ENCODE assay signal across 8 mouse cellular contexts in genomic region chr3:103967231-103967630, GRCm38 (mm10). TPM values are rescaled to one million over a fixed set of nuclear protein-coding genes. Genes with fewer than 3 reads are reported as not detected.
DNase-seq lines count a peak whose midpoint lies in the region; ATAC-seq and TF ChIP-seq lines count a peak whose summit lies in the region.

No protein-coding gene starts in this region.

- H3K27ac ChIP-seq in heart, embryonic 11.5 days (ENCODE audit: low read depth, low read length) = peak overlapping the region; percentile 96
- no peak overlapping the region for H3K27ac ChIP-seq in ES-Bruce4 (ENCODE audit: insufficient read depth, low read length)
- no peak overlapping the region for H3K27ac ChIP-seq in forebrain, embryonic 16.5 days (ENCODE audit: low read length)
- H3K27ac ChIP-seq in liver, postnatal 0 days (ENCODE audit: low read depth) = peak overlapping the region; percentile 86; the same call in 1 of the 2 replicates

- WGBS in heart, embryonic 11.5 days (ENCODE audit: insufficient replicate concordance) = 34% methylated on average over 2 of the region's 2 CpGs
- WGBS in forebrain, embryonic 16.5 days = 13% methylated on average over 2 of the region's 2 CpGs
- 10% methylated on average over 2 of the region's 2 CpGs for WGBS in liver, postnatal 0 days (ENCODE audit: insufficient replicate concordance)

- peak overlapping the region; percentile 91 for H3K4me3 ChIP-seq in heart, embryonic 11.5 days (ENCODE audit: low read depth, low read length)
- H3K4me3 ChIP-seq in ES-Bruce4 (ENCODE audit: low read depth, low read length) = no peak overlapping the region
- H3K4me3 ChIP-seq in forebrain, embryonic 16.5 days (replicated peaks; ENCODE audit: low read length) = peak overlapping the region; percentile 96
- peak overlapping the region; percentile 99 for H3K4me3 ChIP-seq in liver, postnatal 0 days (ENCODE audit: low read depth, low read length)

- 0 out of 2 replicates have a peak, but pooled peaks cover 10% of the 10 kb centered on the region for H3K4me1 ChIP-seq in heart, embryonic 11.5 days (ENCODE audit: control insufficient read depth, insufficient read depth, low read length)
- no peaks in the 10 kb centered on the region for H3K4me1 ChIP-seq in ES-Bruce4 (ENCODE audit: control insufficient read depth, insufficient read depth, low read length)
- peaks cover 12% of the 10 kb centered on the region for H3K4me1 ChIP-seq in forebrain, embryonic 16.5 days (replicated peaks; ENCODE audit: control insufficient read depth, insufficient read depth, low read length)
- peaks cover 8% of the 10 kb centered on the region for H3K4me1 ChIP-seq in liver, postnatal 0 days (ENCODE audit: insufficient read depth)

- H3K9me3 ChIP-seq in heart, embryonic 11.5 days (replicated peaks; ENCODE audit: control insufficient read depth, low read length) = no peaks in the 10 kb centered on the region
- H3K9me3 ChIP-seq in ES-Bruce4 (replicated peaks; ENCODE audit: control insufficient read depth, insufficient read depth, low read length, poor library complexity, severe bottlenecking) = no peaks in the 10 kb centered on the region
- H3K9me3 ChIP-seq in forebrain, embryonic 16.5 days (ENCODE audit: control insufficient read depth, low read length) = no peaks in the 10 kb centered on the region
- no peaks in the 10 kb centered on the region for H3K9me3 ChIP-seq in liver, postnatal 0 days (ENCODE audit: low read length)

- TF ChIP-seq CTCF in ES-Bruce4 (IDR thresholded peaks at IDR 0.05; ENCODE audit: low read depth, low read length) = no peak
- no peak for TF ChIP-seq CTCF in liver, postnatal 0 days (IDR thresholded peaks at IDR 0.05; ENCODE audit: low read depth)

- peak overlapping the region; percentile 86 for H3K9ac ChIP-seq in heart, embryonic 11.5 days (ENCODE audit: low read depth, low read length)
- H3K9ac ChIP-seq in ES-Bruce4 (ENCODE audit: low read depth, poor library complexity, severe bottlenecking) = peak overlapping the region; percentile 42; the same call in 1 of the 2 replicates
- peak overlapping the region; percentile 98 for H3K9ac ChIP-seq in forebrain, embryonic 16.5 days (replicated peaks; ENCODE audit: low read depth, low read length)
- H3K9ac ChIP-seq in liver, postnatal 0 days (replicated peaks) = peak overlapping the region; percentile 93

- H3K36me3 ChIP-seq in heart, embryonic 11.5 days (ENCODE audit: control insufficient read depth, insufficient read depth, low read length) = no peaks in the 10 kb centered on the region
- peaks cover 3% of the 10 kb centered on the region for H3K36me3 ChIP-seq in ES-Bruce4 (ENCODE audit: control insufficient read depth, insufficient read depth, low read length, poor library complexity, severe bottlenecking)
- H3K36me3 ChIP-seq in forebrain, embryonic 16.5 days (ENCODE audit: control insufficient read depth, insufficient read depth) = peaks cover 6% of the 10 kb centered on the region
- peaks cover 21% of the 10 kb centered on the region for H3K36me3 ChIP-seq in liver, postnatal 0 days (replicated peaks; ENCODE audit: insufficient read depth, low read length)

- ATAC-seq in heart, embryonic 11.5 days (replicated peaks; ENCODE audit: insufficient number of reproducible peaks, low FRiP score, low TSS enrichment) = no peak
- no peak for ATAC-seq in forebrain, embryonic 16.5 days
- no peak for ATAC-seq in liver, postnatal 0 days

- no peak for TF ChIP-seq POLR2A in ES-Bruce4 (IDR thresholded peaks at IDR 0.05; ENCODE audit: insufficient read depth, low read length)

- no peak for DNase-seq in heart, adult 9 months (ENCODE audit: low spot score in 2 of 2)
- DNase-seq in liver, postnatal 0 days = no peak
- DNase-seq in ovary, adult 18-20 months (ENCODE audit: low spot score) = no peak
- no peak for DNase-seq in thymus, postnatal 0 days (ENCODE audit: low spot score)
- no peak for DNase-seq in yolk sac, embryonic 10.5 days (ENCODE audit: low spot score)

- H3K4me2 ChIP-seq in heart, embryonic 11.5 days = peak overlapping the region; percentile 86
- peak overlapping the region; percentile 86 for H3K4me2 ChIP-seq in forebrain, embryonic 16.5 days (ENCODE audit: low read length)
- H3K4me2 ChIP-seq in liver, postnatal 0 days (ENCODE audit: low read depth, low read length) = peak overlapping the region; percentile 87

- TF ChIP-seq EP300 in ES-Bruce4 (IDR thresholded peaks at IDR 0.05; ENCODE audit: insufficient read depth, low read depth, low read length) = no peak
- TF ChIP-seq EP300 in liver, postnatal 0 days (IDR thresholded peaks at IDR 0.05; ENCODE audit: low read depth) = no peak

- H3K27me3 ChIP-seq in heart, embryonic 11.5 days (ENCODE audit: control insufficient read depth, insufficient read depth, low read length) = no peaks in the 10 kb centered on the region
- no peaks in the 10 kb centered on the region for H3K27me3 ChIP-seq in ES-Bruce4 (ENCODE audit: control insufficient read depth, insufficient read depth, low read length, poor library complexity, severe bottlenecking)
- no peaks in the 10 kb centered on the region for H3K27me3 ChIP-seq in forebrain, embryonic 16.5 days (replicated peaks; ENCODE audit: control insufficient read depth, insufficient read depth, low read length)
- H3K27me3 ChIP-seq in liver, postnatal 0 days (ENCODE audit: insufficient read depth, low read length) = no peaks in the 10 kb centered on the region

RNA-seq across cellular contexts. Expression of gene Phtf1, which starts 0.7 kb away (rescaled TPM):
- 18.7 and 18.9 TPM in 2 replicates for polyA plus RNA-seq in heart, embryonic 11.5 days (2014; fragmentation: Nextera tagmentation; extraction: Ambion mirVana)
- polyA plus RNA-seq in ES-Bruce4 (2011; ENCODE audit: insufficient read depth, insufficient read length, low read depth, missing spikeins) = 21.8 TPM in 2 replicates
- polyA plus RNA-seq in forebrain, embryonic 16.5 days (2015; fragmentation: Nextera tagmentation; extraction: Ambion mirVana) = 26.0 and 30.3 TPM in 2 replicates
- 3.8 and 3.9 TPM in 2 replicates for polyA plus RNA-seq in liver, postnatal 0 days (2015; fragmentation: Nextera tagmentation; extraction: Ambion mirVana)
- polyA plus RNA-seq in thymus, postnatal 0 days (2015; fragmentation: Nextera tagmentation; extraction: Ambion mirVana) = 38.9 and 43.8 TPM in 2 replicates

RNA-seq across cellular contexts. Expression of gene Rsbn1, which starts 53.3 kb away (rescaled TPM):
- polyA plus RNA-seq in heart, embryonic 11.5 days (2014; fragmentation: Nextera tagmentation; extraction: Ambion mirVana) = 7.6 and 7.9 TPM in 2 replicates
- polyA plus RNA-seq in ES-Bruce4 (2011; ENCODE audit: insufficient read depth, insufficient read length, low read depth, missing spikeins) = 20.8 and 22.2 TPM in 2 replicates
- 21.1 and 23.4 TPM in 2 replicates for polyA plus RNA-seq in forebrain, embryonic 16.5 days (2015; fragmentation: Nextera tagmentation; extraction: Ambion mirVana)
- 3.4 and 3.8 TPM in 2 replicates for polyA plus RNA-seq in liver, postnatal 0 days (2015; fragmentation: Nextera tagmentation; extraction: Ambion mirVana)
- 18.6 and 22.2 TPM in 2 replicates for polyA plus RNA-seq in thymus, postnatal 0 days (2015; fragmentation: Nextera tagmentation; extraction: Ambion mirVana)

Comparison
In these comparisons a context has a peak if more than half of its experiments do, and no peak if none do; other contexts are left out.
1. H3K27ac ChIP-seq: peak in heart, embryonic 11.5 days (single experiment) and liver, postnatal 0 days (single experiment); none in ES-Bruce4 (single experiment) and forebrain, embryonic 16.5 days (single experiment).
2. H3K9ac ChIP-seq: peak in every context shown above with its lines; median percentile 98 in forebrain, embryonic 16.5 days; 93 in liver, postnatal 0 days; 86 in heart, embryonic 11.5 days; 42 in ES-Bruce4.
3. Peak in every context shown above with its lines, with median percentiles within 50 percentile points of each other: H3K4me2 ChIP-seq.